Mouse (Mus musculus): Measurements from ENCODE around the gene Secisbp2. TPM values are rescaled to one million over a fixed set of nuclear protein-coding genes. Genes with fewer than 3 reads are reported as not detected.

Gene Secisbp2
- 31.9 and 33.1 TPM in 2 replicates for polyA plus RNA-seq (2015; fragmentation: Nextera tagmentation; extraction: Ambion mirVana)

DNA sequence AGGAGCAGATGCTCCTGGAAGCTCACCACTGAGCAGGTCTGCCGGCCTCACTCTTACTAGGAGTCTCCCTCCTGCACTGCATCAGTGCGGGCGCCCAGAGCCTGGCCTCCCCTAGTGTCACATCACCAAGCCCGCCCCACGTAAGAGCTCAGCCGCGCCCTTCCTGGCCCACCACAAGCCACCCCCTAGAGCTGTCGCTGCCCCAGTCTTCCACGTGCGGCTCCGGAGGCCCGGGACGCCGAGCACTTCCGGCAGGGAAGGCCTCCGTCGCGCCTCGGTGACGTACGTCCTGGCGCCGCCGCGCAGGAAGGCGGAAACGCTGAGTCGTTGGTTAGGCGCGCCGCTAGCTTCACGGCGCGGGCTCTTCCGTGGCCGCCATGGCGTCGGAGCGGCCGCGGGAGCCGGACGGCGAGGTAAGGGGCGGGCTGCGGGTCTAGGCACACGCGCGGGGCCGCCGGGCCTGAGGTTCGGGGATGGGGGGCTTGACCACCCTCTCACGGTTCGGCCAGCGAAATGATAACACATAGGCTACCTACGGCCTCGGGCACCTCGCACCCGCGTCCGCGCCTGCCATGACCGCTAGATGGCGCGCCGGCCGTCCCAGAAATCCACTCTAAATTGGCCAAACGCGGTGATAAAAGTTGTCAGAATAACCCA is at the start of gene Secisbp2:
Gene Secisbp2 (plus strand): TSS at position 290 of the 657 bp plus-strand sequence.
- Histone ChIP-seq H3K4me2 (peak within 1 kb of the TSS; percentile 88), H3K4me3 (peak within 1 kb of the TSS; percentile 74), H3K27ac (peak within 1 kb of the TSS; percentile 94), H3K9ac (peak within 1 kb of the TSS; percentile 83), H3K9me3 (no peaks in the 10 kb centered on the region), H3K36me3 (peaks cover 36% of the 10 kb centered on the region), H3K27me3 (no peaks in the 10 kb centered on the region), H3K4me1 (replicated peaks) (peaks cover 17% of the 10 kb centered on the region)
- peak; percentile 97 for ATAC-seq (ENCODE audit: low FRiP score)
- under 1% methylated on average over 69 of the region's 69 CpGs for WGBS

DNA sequence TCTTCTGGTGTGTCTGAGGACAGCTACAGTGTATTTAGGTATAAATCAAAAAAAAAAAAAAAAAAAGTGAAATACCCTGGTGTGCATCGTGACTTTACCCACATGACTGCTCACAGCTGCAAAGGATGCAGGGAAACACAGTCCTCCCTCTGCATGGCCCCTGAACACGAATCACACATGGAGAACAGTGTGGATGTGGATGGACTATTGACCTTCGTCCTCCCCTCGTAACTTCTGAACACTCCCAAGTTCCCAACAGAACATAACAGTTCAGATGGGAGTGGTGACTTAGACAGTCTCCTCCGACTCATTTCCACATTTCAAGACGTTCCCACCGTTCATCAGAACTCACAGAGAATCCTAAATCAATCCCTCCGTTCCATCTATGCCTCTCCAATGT is 48.7 kb upstream of the Secisbp2 start:
- no peak for ATAC-seq (ENCODE audit: low FRiP score)
- Histone ChIP-seq H3K4me1 (replicated peaks) (peaks cover 17% of the 10 kb centered on the region), H3K36me3 (no peaks in the 10 kb centered on the region), H3K27me3 (no peaks in the 10 kb centered on the region), H3K4me3 (no peak overlapping the region), H3K9me3 (no peaks in the 10 kb centered on the region), H3K27ac (no peak overlapping the region), H3K4me2 (peak overlapping the region; percentile 48), H3K9ac (no peak overlapping the region)
- 70% methylated on average over 8 of the region's 8 CpGs for WGBS

DNA sequence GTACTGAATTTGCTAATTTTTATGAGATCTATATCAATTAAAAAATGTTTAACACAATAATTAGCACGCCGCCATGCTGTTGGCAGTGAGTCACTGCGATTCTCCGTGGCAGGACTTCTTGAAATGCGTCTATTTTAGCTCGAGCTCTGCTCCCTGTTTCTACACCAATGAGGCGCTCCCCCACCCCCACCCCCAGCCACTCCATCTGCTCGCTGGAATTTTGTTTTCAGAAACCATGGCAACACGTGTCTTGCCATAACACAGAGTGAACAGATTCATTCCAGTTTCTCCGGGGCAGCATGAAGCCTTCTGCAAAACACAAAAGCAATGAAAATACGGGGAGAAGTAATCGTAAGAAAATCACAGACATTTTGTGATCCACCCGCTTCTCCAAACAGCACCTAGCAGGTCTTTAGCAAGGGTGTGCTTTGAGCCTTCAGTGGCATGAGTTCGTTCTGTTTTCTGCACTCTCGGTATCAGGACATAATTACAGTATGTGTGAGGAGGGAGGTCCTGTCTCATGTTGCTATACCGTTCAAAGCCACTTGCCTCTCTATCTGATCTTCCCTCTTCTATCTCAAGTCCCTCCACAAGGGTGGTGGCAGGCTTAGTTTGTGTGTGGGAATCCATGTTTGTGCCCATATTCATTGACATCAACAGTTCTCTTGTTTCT is 48.1 kb upstream of the Secisbp2 start:
- H3K9ac ChIP-seq = peak overlapping the region; percentile 39
- H3K36me3 ChIP-seq = no peaks in the 10 kb centered on the region
- H3K27ac ChIP-seq = peak overlapping the region; percentile 24; the same call in 1 of the 2 replicates
- peak; percentile 84 for ATAC-seq (ENCODE audit: low FRiP score)
- H3K9me3 ChIP-seq = no peaks in the 10 kb centered on the region
- H3K4me2 ChIP-seq = peak overlapping the region; percentile 48
- 18% methylated on average over 16 of the region's 16 CpGs for WGBS
- peaks cover 17% of the 10 kb centered on the region for H3K4me1 ChIP-seq (replicated peaks)
- H3K4me3 ChIP-seq = peak overlapping the region; percentile 21
- no peaks in the 10 kb centered on the region for H3K27me3 ChIP-seq

DNA sequence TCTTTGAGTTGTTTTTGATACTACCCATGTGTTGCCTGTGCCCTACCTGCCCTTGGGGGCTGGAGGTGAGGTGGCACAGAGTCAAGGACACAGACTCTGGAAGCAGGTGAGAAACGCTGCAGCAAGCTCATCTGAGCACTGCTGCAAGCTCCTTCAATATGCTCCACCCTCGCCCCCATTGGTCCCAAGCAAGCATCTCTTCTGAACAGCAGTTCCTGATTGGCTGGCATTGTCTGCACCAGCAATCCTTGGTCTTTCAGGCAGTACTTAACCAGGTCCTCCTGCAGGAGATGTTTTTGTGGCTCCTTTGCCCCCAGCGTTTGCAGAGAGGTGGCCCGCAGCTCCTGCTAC is 47.6 kb upstream of the Secisbp2 start:
- Histone ChIP-seq H3K9ac (no peak overlapping the region), H3K9me3 (no peaks in the 10 kb centered on the region)
- WGBS = 47% methylated on average over 4 of the region's 4 CpGs

DNA sequence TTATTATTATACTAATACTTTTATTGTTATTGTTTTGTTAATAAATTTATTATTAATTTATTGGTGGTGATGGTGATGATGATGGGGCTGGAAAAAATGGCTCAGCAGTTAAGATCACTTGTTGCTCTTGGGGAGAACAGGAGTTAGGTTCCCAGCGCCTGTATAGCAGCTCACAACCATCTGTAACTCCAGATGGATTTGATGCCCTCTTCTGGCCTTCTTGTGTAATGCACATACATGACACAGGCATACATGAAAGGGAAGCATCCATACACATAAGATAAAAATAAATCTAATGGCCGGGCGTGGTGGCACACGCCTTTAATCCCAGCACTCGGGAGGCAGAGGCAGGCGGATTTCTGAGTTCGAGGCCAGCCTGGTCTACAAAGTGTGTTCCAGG is 42.3 kb upstream of the Secisbp2 start:
- Histone ChIP-seq H3K4me3 (no peak overlapping the region), H3K9ac (no peak overlapping the region), H3K27ac (no peak overlapping the region), H3K9me3 (no peaks in the 10 kb centered on the region), H3K4me2 (no peak overlapping the region), H3K27me3 (no peaks in the 10 kb centered on the region), H3K36me3 (no peaks in the 10 kb centered on the region), H3K4me1 (replicated peaks) (peaks cover 6% of the 10 kb centered on the region)
- ATAC-seq (ENCODE audit: low FRiP score) = no peak
- 97% methylated on average over 7 of the region's 7 CpGs for WGBS

More for the DNA sequence above, 47.6 kb upstream of the Secisbp2 start:
- Histone ChIP-seq H3K4me3 (no peak overlapping the region), H3K4me1 (replicated peaks) (peaks cover 17% of the 10 kb centered on the region), H3K4me2 (peak overlapping the region; percentile 48), H3K27ac (peak overlapping the region; percentile 24; the same call in 1 of the 2 replicates), H3K27me3 (no peaks in the 10 kb centered on the region), H3K36me3 (no peaks in the 10 kb centered on the region)
- peak; percentile 53 for ATAC-seq (ENCODE audit: low FRiP score)

DNA sequence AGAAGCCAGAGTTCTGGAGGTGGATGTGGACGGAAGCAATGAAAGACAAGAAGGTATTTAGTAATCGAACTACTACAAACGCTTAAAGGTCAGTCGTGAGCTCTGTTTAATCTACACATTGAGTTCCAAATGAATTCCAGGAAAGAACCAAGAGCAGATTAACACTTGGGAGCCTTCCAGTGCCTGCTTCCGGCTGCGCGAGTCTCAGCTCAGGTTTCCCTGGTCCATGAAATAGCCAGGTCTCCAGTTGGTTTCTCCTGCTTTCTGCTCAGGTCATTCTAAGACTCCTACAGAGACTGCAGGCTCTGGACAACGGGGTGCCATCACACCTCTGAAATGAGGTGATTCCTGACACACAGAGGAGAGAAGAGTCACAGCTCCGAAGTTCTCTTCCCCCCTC is 40.4 kb upstream of the Secisbp2 start:
- H3K4me3 ChIP-seq = no peak overlapping the region
- H3K9ac ChIP-seq = no peak overlapping the region
- ATAC-seq (ENCODE audit: low FRiP score) = no peak
- no peaks in the 10 kb centered on the region for H3K27me3 ChIP-seq
- 37% methylated on average over 9 of the region's 9 CpGs for WGBS
- no peak overlapping the region for H3K27ac ChIP-seq
- no peaks in the 10 kb centered on the region for H3K9me3 ChIP-seq
- H3K4me2 ChIP-seq = no peak overlapping the region
- peaks cover 5% of the 10 kb centered on the region; the same call in 1 of the 2 replicates for H3K4me1 ChIP-seq (replicated peaks)
- H3K36me3 ChIP-seq = no peaks in the 10 kb centered on the region

DNA sequence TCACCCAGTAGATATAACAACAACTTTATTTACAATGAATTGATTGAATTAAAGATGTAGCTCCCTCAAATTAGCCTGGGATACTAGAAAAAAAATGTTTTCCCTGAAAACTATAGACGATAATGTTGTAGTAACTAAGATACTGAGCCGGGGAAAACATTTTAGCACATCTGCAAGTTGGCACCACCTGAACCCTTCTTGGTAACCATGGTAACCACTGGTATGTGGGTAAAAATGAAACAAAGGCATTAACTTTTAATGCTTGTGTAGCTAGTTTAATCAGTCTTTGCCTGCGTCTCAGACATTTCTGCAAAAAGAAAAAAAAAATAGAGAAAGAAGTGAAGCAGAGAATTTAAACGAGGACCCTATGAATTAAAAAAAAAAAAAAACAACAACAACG is 40.0 kb upstream of the Secisbp2 start:
- ATAC-seq (ENCODE audit: low FRiP score) = no peak
- Histone ChIP-seq H3K4me1 (replicated peaks) (peaks cover 9% of the 10 kb centered on the region), H3K9me3 (no peaks in the 10 kb centered on the region), H3K4me2 (no peak overlapping the region), H3K36me3 (no peaks in the 10 kb centered on the region), H3K27me3 (no peaks in the 10 kb centered on the region), H3K9ac (no peak overlapping the region), H3K27ac (no peak overlapping the region), H3K4me3 (no peak overlapping the region)
- WGBS = 45% methylated on average over 5 of the region's 5 CpGs

DNA sequence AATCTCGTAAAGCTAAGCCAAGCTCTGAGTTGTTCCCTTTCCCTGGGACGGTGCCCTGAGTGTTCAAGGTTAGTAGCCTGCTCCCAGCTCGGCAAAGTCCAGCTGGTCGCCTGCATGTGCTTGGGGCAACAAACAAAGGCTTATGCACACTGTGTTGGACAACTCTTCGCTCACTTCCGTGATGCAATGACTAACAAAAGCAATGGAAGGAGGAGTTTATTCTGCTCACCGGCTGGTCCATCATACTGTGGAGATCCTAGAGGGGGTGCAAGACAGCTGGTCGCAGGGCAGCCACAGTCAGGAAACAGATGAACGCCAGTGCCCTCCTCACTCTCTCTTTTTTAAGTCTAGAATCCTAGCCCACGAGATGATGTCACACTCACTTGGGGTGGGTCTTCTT is 35.7 kb upstream of the Secisbp2 start:
- H3K4me2 ChIP-seq = no peak overlapping the region
- WGBS = 69% methylated on average over 10 of the region's 10 CpGs
- H3K4me1 ChIP-seq (replicated peaks) = peaks cover 14% of the 10 kb centered on the region
- no peaks in the 10 kb centered on the region for H3K36me3 ChIP-seq
- H3K27ac ChIP-seq = no peak overlapping the region
- H3K9ac ChIP-seq = no peak overlapping the region
- ATAC-seq (ENCODE audit: low FRiP score) = no peak
- no peak overlapping the region for H3K4me3 ChIP-seq
- no peaks in the 10 kb centered on the region for H3K9me3 ChIP-seq
- H3K27me3 ChIP-seq = no peaks in the 10 kb centered on the region

DNA sequence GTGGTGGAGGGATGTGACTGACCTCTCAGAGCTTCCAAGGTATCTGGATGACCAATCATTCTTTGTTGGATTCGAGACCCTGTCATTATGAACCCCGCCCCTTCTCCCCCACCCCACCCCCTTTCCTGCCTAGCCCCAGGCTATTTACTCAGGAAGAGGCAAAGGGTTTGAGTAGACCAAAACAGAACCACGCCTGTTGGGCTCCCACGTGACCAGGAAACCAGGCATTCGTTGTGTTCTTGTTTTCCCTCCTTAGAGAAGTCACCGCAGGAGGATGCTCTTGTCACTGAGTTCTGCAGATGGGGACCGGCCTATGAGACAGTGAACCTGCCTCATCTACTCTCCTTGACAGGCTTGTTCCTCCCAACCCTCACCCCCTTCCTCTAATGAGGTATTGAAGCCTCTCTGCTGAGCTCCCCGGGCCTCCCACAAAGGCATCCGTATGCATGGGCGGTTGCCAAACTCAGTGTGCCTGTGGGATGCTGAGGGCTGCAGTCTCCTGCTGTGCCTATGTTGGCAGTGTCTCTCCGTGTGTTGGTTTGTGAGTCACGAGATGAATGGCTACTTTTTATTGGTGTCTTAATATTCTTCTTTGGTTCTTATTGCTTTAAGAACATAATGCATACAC is 35.0 kb upstream of the Secisbp2 start:
- Histone ChIP-seq H3K27ac (peak overlapping the region; percentile 23; the same call in 1 of the 2 replicates), H3K4me3 (no peak overlapping the region), H3K36me3 (no peaks in the 10 kb centered on the region), H3K27me3 (no peaks in the 10 kb centered on the region), H3K4me1 (replicated peaks) (peaks cover 9% of the 10 kb centered on the region), H3K4me2 (0 out of 2 replicates have a peak overlapping the region, but pooled peaks have one; percentile 11), H3K9ac (no peak overlapping the region), H3K9me3 (no peaks in the 10 kb centered on the region)
- peak; percentile 75 for ATAC-seq (ENCODE audit: low FRiP score)
- WGBS = 8% methylated on average over 12 of the region's 12 CpGs

DNA sequence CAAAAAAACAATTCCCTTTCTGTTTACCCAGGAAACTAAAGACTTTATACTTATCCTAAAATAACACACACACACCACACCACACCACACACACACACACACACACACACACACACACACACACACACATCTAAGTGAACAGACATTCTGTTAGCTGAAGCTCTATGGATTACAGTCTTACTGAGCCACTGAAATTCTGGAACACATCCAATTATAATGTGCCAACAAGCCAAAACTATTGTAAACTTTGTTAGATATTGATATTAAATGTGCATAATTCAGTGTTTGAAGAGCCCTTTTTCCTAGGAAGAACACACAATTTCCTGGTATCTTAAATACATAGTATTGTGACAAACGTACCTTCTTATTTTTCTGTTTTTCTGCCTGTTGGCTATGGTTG is 34.2 kb upstream of the Secisbp2 start:
- no peak for ATAC-seq (ENCODE audit: low FRiP score)

DNA sequence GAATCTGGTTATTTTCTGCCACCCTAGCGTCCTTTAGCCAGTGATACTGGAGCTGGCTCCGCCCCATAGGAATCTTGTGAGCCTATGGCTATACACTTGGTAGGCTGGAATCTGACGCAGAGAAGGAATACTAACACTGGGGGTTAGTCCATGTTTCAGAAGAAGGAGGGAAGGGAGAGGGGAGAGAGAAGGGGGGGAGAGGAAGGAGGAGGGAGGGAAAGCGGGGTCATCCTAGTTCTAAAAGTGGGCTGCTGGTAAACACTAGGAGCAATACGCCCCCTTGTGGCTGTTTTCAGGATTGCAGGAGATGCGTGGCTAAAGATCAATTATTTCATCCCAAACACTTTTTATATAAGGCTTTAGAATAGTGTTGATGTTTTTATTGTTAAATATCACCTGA is 33.6 kb upstream of the Secisbp2 start:
- no peak overlapping the region for H3K4me2 ChIP-seq
- no peaks in the 10 kb centered on the region for H3K9me3 ChIP-seq
- peaks cover 9% of the 10 kb centered on the region for H3K4me1 ChIP-seq (replicated peaks)
- H3K9ac ChIP-seq = no peak overlapping the region
- WGBS = 17% methylated on average over 6 of the region's 6 CpGs
- no peaks in the 10 kb centered on the region for H3K36me3 ChIP-seq
- ATAC-seq (ENCODE audit: low FRiP score) = 0 out of 2 replicates have a peak, but pooled peaks have one; percentile 53
- H3K27ac ChIP-seq = no peak overlapping the region
- no peaks in the 10 kb centered on the region for H3K27me3 ChIP-seq
- no peak overlapping the region for H3K4me3 ChIP-seq

More for the DNA sequence above, 34.2 kb upstream of the Secisbp2 start:
- 67% methylated on average over 1 of the region's 1 CpGs for WGBS
- Histone ChIP-seq H3K36me3 (no peaks in the 10 kb centered on the region), H3K27ac (no peak overlapping the region), H3K9me3 (no peaks in the 10 kb centered on the region), H3K4me1 (replicated peaks) (peaks cover 9% of the 10 kb centered on the region), H3K4me3 (no peak overlapping the region), H3K9ac (no peak overlapping the region), H3K27me3 (no peaks in the 10 kb centered on the region), H3K4me2 (no peak overlapping the region)

DNA sequence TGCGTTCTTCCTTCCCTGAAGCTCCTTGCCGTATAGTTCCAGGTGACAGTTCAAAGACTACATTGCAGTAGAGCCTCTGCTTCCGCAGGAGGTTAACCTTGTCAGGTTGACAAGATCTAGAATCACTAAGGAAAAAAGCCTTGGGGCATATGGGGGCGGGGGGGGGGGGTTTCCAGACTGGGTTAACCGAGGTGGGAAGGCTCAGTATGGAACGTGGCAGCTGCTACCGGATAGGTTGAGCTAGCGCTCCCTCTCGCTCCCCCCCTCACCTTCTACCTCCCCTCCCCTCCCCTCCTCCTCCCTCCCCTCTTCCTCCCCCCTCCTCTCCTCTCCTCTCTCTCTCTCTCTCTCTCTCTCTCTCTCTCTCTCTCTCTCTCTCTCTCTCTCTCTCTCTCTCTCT is 32.9 kb upstream of the Secisbp2 start:
- ATAC-seq (ENCODE audit: low FRiP score) = no peak
- H3K36me3 ChIP-seq = no peaks in the 10 kb centered on the region
- H3K27ac ChIP-seq = no peak overlapping the region
- no peak overlapping the region for H3K4me3 ChIP-seq
- 17% methylated on average over 6 of the region's 9 CpGs for WGBS
- H3K4me1 ChIP-seq (replicated peaks) = peaks cover 9% of the 10 kb centered on the region
- H3K4me2 ChIP-seq = peak overlapping the region; percentile 21; the same call in 1 of the 2 replicates
- H3K9ac ChIP-seq = no peak overlapping the region
- no peaks in the 10 kb centered on the region for H3K27me3 ChIP-seq
- no peaks in the 10 kb centered on the region for H3K9me3 ChIP-seq

Data from hindbrain, embryonic 13.5 days (tissue).